35 mouse cellular contexts compared by ENCODE assay signal in genomic region chr1:88098546-88098945, GRCm38 (mm10). TPM values are rescaled to one million over a fixed set of nuclear protein-coding genes. Genes with fewer than 3 reads are reported as not detected.
"Had no signal": no experiment of that assay in that cellular context is flagged by ENCODE, and none has a peak within 500 bp of the region (broad histone marks: within the 10 kb centered on the region; RNA-seq: fewer than 3 reads in every experiment).

No protein-coding gene starts in this region.

RNA-seq across cellular contexts. Expression of gene Ugt1a6b, which starts 4.5 kb away (rescaled TPM):
- total RNA-seq: layer of hippocampus, adult 18-20 months; layer of hippocampus, postnatal 36 days; left cerebral cortex, postnatal 25 days; left cerebral cortex, postnatal 4 days had no signal
- polyA plus RNA-seq: heart, embryonic 10.5 days; heart, embryonic 12.5 days; heart, embryonic 14.5 days; hindbrain, embryonic 10.5 days; inflammation-experienced regulatory T-cells, adult 6 months; limb, embryonic 11.5 days; limb, embryonic 13.5 days had no signal

RNA-seq across cellular contexts. Expression of gene Ugt1a8, which starts 10.9 kb away (rescaled TPM):
- total RNA-seq: gastrocnemius, adult 2 months; gastrocnemius, postnatal 10 days; gastrocnemius, postnatal 25 days; gastrocnemius, postnatal 4 days; heart, adult 18-20 months; heart, adult 8-10 months; heart, postnatal 10 days; heart, postnatal 25 days; heart, postnatal 4 days; layer of hippocampus, adult 18-20 months; layer of hippocampus, adult 8-10 months; layer of hippocampus, postnatal 14 days; layer of hippocampus, postnatal 36 days; left cerebral cortex, adult 18-20 months; left cerebral cortex, adult 8-10 months; left cerebral cortex, postnatal 10 days; left cerebral cortex, postnatal 25 days; left cerebral cortex, postnatal 4 days had no signal
- polyA plus RNA-seq: heart, embryonic 10.5 days; heart, embryonic 12.5 days; heart, embryonic 14.5 days; heart, embryonic 16.5 days; hindbrain, embryonic 10.5 days; hindbrain, embryonic 12.5 days; hindbrain, embryonic 14.5 days; hindbrain, embryonic 16.5 days; kidney, embryonic 15.5 days; large intestine, adult 2 months; limb, embryonic 11.5 days; limb, embryonic 13.5 days; limb, embryonic 15.5 days; liver, embryonic 11.5 days; liver, embryonic 13.5 days had no signal

RNA-seq across cellular contexts. Expression of gene Ugt1a9, which starts 27.9 kb away (rescaled TPM):
- total RNA-seq: gastrocnemius, adult 2 months; gastrocnemius, postnatal 10 days; gastrocnemius, postnatal 25 days; gastrocnemius, postnatal 4 days; heart, adult 18-20 months; heart, adult 8-10 months; heart, postnatal 10 days; heart, postnatal 25 days; heart, postnatal 4 days; layer of hippocampus, adult 18-20 months; layer of hippocampus, adult 8-10 months; layer of hippocampus, postnatal 14 days; layer of hippocampus, postnatal 36 days; left cerebral cortex, adult 18-20 months; left cerebral cortex, adult 8-10 months; left cerebral cortex, postnatal 10 days; left cerebral cortex, postnatal 25 days; left cerebral cortex, postnatal 4 days had no signal
- polyA plus RNA-seq: frontal cortex, adult 2 months; heart, embryonic 10.5 days; heart, embryonic 12.5 days; heart, embryonic 14.5 days; heart, embryonic 16.5 days; hindbrain, embryonic 10.5 days; hindbrain, embryonic 12.5 days; hindbrain, embryonic 14.5 days; hindbrain, embryonic 16.5 days; inflammation-experienced regulatory T-cells, adult 6 months; limb, embryonic 11.5 days; limb, embryonic 13.5 days; limb, embryonic 15.5 days; liver, embryonic 11.5 days had no signal

RNA-seq across cellular contexts. Expression of gene Ugt1a6a, which starts 36.1 kb away (rescaled TPM):
- polyA plus RNA-seq: heart, embryonic 10.5 days; heart, embryonic 12.5 days had no signal
